Mouse (Mus musculus) lung, adult 18-20 months (tissue): ENCODE measurements around the gene Rbm11.

Experiments used
- DNase-seq, 2 experiments: peaks; one replicate each; pipeline ENCODE4 v3.0.0; 2022; ENCODE audit warnings: mixed read lengths in 2 of 2

The Rbm11 gene

GRCm38 (mm10) chr16:75592671-75593500 is at the start of gene Rbm11:
TSS of gene Rbm11 (plus strand) at chr16:75592844.
- DNase-seq = peak; percentile 71 to 75

- no peak for DNase-seq
Measured at GRCm38 (mm10) chr16:75545310-75545709, 47.3 kb upstream of the Rbm11 start.

GRCm38 (mm10) chr16:75562910-75563309 is 29.7 kb upstream of the Rbm11 start:
- DNase-seq = no peak

GRCm38 (mm10) chr16:75582279-75582678 is 10.4 kb upstream of the Rbm11 start:
- DNase-seq = no peak

- DNase-seq = no peak
Measured at GRCm38 (mm10) chr16:75585961-75586360, 6.7 kb upstream of the Rbm11 start, which contains the start of gene Lipi. TSS of gene Lipi (minus strand) at chr16:75586061.

GRCm38 (mm10) chr16:75586466-75586865 is 6.2 kb upstream of the Rbm11 start:
- DNase-seq = no peak

GRCm38 (mm10) chr16:75593501-75594183 is 998 bp downstream of the Rbm11 start:
- no peak for DNase-seq

- no peak for DNase-seq
Measured at GRCm38 (mm10) chr16:75606415-75606814, 13.8 kb downstream of the Rbm11 start.

GRCm38 (mm10) chr16:75612561-75612960 is 19.9 kb downstream of the Rbm11 start:
- DNase-seq = no peak

GRCm38 (mm10) chr16:75617651-75618349 is 25.2 kb downstream of the Rbm11 start:
- DNase-seq = peak in 1 of 2 experiments; percentile 2

GRCm38 (mm10) chr16:75627862-75628261 is 35.2 kb downstream of the Rbm11 start:
- DNase-seq = no peak
